Mouse (Mus musculus) neutrophil, adult 83 days (primary cell): ENCODE measurements around the gene Olfr746. TPM values are rescaled to one million over a fixed set of nuclear protein-coding genes. Genes with fewer than 3 reads are reported as not detected.

Experiments
- total RNA-seq, 2 experiments: library from RNA; stranded (reverse); gene quantifications; one replicate each; pipeline ENCODE4 v1.2.4; 2023

Gene Olfr746
- not detected for total RNA-seq

DNA sequence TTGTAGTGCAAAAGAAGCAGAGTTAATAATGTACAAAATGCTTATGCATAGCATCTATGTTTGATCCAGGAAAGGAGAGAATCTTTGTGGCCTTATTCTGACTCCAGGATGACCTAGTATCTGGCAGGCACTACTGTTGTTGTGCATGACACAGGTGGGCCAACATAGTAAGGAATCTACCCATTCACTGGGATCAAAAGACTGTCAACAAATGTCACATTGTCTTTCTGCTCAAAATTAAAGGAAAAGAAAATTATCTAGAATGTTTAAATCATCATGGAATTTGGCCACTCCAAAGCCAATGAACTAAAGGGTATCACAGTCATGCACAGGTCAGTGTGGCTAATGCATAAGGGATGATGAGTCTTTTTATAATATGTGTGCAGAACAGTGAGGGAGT is at the start of gene Olfr746:
TSS of gene Olfr746 (plus strand) at position 301 of the 400 bp plus-strand sequence.

DNA sequence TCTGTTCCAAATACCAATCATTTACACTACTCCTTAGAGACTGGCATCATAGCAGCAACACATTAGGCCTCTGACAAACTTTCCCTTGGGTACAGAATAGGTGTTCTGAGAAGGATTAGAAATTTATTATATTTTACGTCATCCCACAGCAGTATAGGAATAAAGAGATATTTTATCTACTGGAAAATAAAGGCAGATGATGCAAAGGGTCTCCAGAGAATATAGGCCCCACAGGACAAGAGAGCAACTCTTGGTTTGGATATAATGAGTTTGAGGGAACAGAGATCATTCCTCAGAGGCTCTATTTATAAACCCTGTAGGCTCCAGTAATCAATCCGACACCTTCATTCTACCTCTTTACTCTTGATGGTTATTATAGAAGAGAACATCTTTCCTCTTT is 32.3 kb upstream of the Olfr746 start, which contains the start of gene Olfr744:
TSS of gene Olfr744 (plus strand) at position 301 of the 400 bp plus-strand sequence.

DNA sequence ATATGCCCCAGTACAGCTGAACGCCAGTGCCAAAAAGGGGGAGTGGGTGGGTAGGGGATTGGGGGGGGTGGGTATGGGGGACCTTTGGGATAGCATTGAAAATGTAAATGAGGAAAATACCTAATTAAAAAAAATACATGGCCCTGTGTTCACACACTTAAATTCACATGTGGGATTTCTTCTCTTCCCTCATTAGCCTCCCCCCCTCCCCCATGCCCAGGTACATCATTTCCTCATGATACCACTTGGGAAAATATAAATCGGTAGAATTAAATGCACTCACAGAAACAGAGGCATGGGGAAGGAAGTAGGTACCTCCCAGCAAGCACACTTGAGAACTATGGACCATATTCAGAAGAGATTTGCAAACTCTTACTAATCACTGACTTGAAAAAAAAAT is 7.8 kb upstream of the Olfr746 start, which contains the start of gene Olfr745:
TSS of gene Olfr745 (plus strand) at position 301 of the 400 bp plus-strand sequence.

DNA sequence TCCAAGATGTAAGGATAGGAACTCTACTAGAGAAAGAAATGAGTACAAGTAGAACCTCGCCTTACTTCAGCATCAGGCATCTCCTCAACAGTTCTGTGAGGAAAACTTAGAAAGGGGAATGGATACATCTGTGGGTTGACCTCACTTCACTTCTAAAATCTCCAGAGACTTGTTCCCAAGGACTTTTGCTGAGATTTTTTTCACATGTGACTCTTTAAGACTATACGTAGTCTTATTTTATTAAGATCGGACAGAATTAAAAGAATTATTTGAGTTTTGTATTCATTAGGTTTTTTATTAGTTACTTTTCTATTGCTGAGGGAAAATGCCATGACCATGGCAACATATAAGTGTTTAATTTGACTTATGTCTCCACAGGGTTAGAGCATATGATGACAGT is 46.2 kb downstream of the Olfr746 start, which contains the start of gene Olfr747:
TSS of gene Olfr747 (minus strand) at position 101 of the 400 bp plus-strand sequence.

Other genes with a start within 250 kb of the Olfr746 start
- not detected for gene Olfr738, start 239.5 kb upstream of the Olfr746 start, total RNA-seq
- not detected for gene Olfr739, start 228.5 kb upstream of the Olfr746 start, total RNA-seq
- gene Olfr740, start 201.5 kb upstream of the Olfr746 start, total RNA-seq: not detected
- not detected for gene Olfr741, start 174.3 kb upstream of the Olfr746 start, total RNA-seq
- not detected for gene Olfr742, start 143.5 kb upstream of the Olfr746 start, total RNA-seq
- gene Olfr743, start 125.2 kb upstream of the Olfr746 start, total RNA-seq: not detected
- gene Olfr744, start 32.2 kb upstream of the Olfr746 start, total RNA-seq: not detected
- not detected for gene Olfr745, start 7.7 kb upstream of the Olfr746 start, total RNA-seq
- not detected for gene Olfr747, start 46.1 kb downstream of the Olfr746 start, total RNA-seq
- gene Olfr748, start 60.3 kb downstream of the Olfr746 start, total RNA-seq: not detected
- not detected for gene Olfr749, start 98.0 kb downstream of the Olfr746 start, total RNA-seq
- 10 to 100 TPM; 27.2 to 32.8 TPM for gene Ttc5, start 138.4 kb downstream of the Olfr746 start, total RNA-seq
- gene Ccnb1ip1, start 160.6 kb downstream of the Olfr746 start, total RNA-seq: under 1 TPM in 1 of 2 experiments, not detected in 1; 0.26 TPM
- gene Parp2, start 160.8 kb downstream of the Olfr746 start, total RNA-seq: 10 to 100 TPM; 24.4 to 28.5 TPM
- 10 to 100 TPM; 49.5 to 58.5 TPM for gene Tep1, start 223.5 kb downstream of the Olfr746 start, total RNA-seq